Mouse (Mus musculus): ENCODE measurements at regions not wholly inside any gene's neighbourhood (a gene's known extent, or its start where the extent isn't known, plus 50 kb on each side); places are given as distances from the start of the nearest gene placed in this dataset.

DNA sequence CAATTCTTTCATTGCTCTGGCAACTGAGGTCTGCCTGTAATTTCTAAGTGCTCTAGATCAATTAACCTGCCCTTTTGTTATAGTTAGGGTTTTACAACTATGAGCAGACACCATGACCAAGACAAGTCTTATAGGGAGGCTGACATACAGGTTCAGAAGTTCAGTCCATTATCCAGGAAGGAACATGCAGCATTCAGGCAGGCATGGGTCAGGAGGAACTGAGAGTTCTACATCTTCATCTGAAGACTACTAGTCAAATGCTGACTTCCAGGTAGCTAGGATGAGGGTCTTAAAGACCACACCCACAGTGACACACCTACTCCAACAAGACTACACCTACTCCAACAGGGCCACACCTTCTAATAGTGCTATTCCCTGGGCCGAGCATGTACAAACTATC, 1352.0 kb upstream of the A1bg start:
- TF ChIP-seq GATA1 (IDR thresholded peaks at IDR 0.05; ENCODE audit: low read length), result no peak

DNA sequence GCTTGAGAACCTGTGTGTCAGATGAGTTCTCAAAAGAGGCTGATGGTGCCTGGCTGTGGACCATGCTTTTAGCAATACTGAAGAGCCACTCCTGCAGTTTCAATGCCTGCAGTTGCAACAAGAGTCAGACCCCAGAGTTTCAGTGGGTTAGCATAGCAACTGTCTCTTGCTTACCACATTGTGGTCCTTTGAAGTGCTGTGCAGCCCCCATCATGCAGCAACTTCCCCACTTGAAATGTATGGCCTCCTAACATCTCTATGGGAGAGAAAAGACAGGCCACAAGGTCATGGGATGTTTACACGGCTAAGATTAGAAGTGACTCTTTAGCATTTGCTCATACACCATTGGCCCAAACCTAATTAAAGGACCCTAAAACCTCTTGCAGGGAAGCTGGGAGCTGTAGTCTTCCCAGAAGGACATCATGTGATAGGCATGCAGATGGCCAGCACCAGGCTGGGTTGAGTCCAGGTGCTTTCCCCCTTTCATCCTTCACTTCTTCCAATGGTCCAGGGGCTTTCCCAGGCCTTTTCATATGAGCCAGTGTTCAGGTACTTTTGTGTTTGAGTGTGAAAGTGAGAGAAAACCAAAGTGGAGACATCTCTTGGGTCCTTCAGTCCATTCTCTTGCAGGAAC, 1351.2 kb upstream of the A1bg start:
- no peak for TF ChIP-seq GATA1 (IDR thresholded peaks at IDR 0.05; ENCODE audit: low read length)

DNA sequence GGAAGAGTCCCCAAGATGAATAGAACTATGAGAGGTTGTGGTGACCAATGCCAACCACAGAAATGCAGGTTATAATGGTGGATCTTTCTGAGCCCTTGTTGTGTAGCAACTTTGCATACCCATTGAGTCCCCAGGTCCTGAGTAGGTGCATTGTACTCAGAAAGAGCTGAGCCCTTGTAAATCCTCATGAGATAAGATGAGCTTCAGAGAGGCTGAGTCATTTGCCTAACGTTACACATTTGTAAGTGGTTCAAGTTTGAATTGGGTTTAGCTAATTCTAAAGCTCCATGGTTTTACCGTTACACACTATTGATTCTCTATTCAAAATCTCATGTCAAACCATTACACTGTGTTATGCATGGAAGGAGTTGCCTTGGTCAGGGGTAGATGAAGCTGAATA, 1349.9 kb upstream of the A1bg start:
- TF ChIP-seq GATA1 (IDR thresholded peaks at IDR 0.05; ENCODE audit: low read length), result no peak

DNA sequence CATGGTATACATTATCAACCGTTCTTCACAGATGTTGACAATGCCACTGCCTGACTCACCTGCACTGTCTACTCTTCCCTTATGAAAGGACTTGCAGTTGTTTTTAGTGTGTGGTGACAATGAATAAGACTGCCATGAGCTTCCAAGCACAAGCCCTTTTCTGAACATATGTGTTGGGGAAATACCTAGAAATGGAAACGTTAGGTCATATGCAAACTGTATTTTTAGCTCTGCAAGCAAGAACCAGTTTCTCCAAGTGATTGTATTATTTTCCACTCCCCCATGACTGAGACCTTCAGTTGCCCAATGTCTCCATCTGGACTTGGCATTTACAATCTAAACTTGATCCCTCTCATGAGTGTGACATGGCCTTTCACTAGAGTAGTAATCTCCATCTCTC, 1348.6 kb upstream of the A1bg start:
- TF ChIP-seq GATA1 (IDR thresholded peaks at IDR 0.05; ENCODE audit: low read length), result no peak

DNA sequence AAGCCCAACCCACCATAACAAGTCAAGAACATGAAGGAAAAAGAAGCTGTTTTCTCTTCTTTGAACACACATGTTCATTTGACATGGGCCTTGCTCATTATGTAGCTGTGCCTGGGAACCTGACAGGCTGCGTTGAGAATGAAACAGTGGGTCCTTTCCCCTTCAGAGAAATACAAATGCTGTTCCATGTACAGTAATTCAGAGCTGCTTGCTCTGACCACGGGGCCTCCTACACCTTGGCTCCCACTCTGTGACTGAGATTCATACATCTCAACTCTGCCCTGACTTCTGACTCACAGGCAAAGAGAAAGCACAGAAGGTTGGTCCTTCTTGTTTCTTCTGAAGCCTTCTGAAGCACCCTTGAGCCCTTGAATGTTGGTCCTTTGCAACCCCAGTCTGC, 1345.4 kb upstream of the A1bg start:
- TF ChIP-seq GATA1 (IDR thresholded peaks at IDR 0.05; ENCODE audit: low read length), result no peak

DNA sequence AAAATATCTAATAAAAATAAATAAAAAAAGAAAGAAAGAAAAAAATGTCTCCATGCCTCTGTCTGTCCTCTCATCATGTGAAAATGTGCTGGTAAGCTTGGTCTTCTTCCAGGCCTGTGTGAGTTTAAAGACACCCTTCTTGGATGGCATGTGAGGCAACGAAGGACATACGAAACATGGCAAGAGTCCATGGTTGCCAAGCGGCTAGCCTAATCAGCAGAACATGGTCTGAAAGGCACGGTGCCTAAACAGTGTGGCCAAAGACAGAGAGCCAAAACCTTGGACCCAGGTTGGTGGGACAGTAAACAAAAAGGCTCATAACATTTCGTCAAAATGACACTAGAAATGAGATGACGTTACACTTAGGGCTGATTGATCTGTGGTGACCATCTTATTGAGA, 1344.7 kb upstream of the A1bg start:
- no peak for TF ChIP-seq GATA1 (IDR thresholded peaks at IDR 0.05; ENCODE audit: low read length)

DNA sequence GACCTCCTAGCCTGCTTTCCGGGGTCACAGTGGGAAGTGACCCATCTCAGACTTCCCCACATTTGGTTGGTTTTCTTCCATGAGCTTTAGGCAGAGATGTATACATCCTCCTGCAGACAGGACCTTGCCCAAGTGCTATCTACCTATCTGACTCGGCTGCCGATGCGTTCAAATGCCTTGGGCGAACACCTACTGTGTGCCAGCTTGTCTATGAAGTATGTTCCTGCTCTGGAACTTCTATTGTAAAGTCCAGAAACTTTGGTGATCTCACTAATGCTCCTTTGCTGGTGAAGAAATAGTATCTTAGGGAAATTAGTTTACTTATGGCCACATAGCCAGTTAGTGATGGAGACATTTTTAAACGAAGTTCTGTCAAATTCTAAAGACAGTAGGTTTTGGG, 1343.2 kb upstream of the A1bg start:
- TF ChIP-seq GATA1 (IDR thresholded peaks at IDR 0.05; ENCODE audit: low read length), result no peak

DNA sequence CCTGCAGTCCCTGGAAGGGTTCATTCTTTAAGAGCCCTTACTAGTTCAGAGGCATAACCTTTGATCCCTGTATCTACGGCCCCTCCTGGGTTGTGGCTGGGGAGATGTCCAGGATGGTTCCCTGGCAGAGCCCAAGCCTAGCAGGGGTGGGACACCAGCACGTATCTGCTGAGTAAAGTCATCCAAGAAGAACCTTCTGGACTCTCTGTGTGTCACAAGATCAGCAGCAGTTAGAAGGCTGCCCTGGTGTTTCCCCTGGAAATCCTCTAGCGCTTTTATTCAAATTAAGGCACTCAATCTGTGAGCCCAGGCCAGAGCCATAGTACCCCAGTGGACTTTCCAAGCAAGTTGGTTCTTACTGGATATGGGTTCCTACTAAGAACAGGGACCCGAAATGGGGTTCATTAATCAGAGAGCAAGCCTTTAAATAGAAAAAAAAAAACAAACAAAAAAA, 1342.7 kb upstream of the A1bg start:
- TF ChIP-seq GATA1 (IDR thresholded peaks at IDR 0.05; ENCODE audit: low read length), result no peak

DNA sequence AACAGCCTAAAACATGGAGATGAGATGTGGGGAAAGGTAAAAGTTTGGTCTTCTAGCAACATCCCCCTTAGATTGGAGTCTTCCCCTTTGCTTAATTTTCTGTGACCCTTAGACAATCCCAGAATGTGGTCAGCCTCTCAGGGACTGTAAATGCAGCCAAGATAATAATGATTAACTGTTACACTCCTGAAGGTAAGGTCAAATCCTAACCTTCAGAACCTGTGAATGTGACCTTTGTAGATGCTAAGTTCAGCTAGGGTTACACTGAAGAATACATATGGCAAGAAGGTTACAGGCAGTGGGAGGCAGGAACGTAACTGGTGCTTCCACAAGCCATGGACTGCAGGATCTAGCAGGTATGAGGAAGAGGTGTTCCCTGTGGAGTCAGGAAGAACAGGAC, 1342.2 kb upstream of the A1bg start:
- no peak for TF ChIP-seq GATA1 (IDR thresholded peaks at IDR 0.05; ENCODE audit: low read length)

DNA sequence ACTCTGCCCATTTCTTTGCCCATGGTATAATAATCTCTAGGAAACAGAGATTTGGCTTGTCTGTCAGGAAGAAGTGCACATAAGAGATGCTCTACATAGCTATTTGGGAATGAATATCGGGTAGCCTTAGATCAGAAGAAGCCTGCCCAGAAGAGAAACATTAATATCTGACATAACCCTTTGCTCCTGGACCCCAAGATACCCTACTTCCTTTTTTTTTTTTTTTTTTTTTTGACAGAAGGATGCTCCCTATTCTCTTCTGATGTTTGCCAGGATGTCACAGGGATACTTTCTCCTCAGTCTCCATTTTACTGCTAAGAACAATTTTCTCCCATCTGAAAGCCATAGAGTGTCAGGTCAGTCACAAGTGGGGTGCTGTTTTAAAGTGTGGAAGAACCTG, 1341.4 kb upstream of the A1bg start:
- TF ChIP-seq GATA1 (IDR thresholded peaks at IDR 0.05; ENCODE audit: low read length), result no peak

DNA sequence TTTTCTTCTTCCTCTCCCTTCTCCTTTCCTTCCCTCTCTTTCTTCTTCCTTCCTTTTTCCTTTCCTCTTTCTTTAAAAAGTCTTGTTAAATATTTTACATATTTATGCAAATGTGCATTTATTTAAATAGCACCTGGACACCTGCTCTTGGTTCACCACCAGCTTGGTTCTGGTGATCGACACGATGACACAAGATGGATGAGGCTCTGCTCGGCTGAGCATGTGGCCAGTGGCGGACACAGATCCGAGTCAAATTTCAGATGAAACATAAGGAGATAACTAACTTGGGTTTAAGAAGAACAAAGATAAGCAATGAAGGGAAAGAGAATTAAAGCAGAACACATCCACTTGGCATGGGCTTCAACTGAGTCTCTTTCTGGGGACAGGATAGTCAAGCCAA, 1339.7 kb upstream of the A1bg start:
- TF ChIP-seq GATA1 (IDR thresholded peaks at IDR 0.05; ENCODE audit: low read length), result no peak

DNA sequence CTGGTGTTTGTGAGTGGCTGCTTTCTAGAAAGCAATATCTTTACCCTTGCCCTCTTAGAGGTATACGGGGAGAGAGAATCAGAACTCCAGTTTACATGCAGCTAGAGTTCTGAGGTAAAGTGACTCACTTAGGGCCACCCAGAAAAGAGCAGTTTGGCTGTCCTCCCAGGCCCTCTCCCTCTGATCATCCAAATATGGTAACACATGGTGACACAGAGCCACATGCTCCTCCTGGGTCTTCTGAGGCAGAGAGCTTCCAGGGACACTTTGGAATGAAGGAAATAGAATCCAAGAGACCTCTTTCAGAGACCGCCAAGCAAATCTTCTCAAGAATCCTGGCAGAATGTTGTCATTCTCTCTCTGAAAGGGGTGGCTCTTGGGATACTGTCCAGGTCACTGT, 1338.7 kb upstream of the A1bg start:
- TF ChIP-seq GATA1 (IDR thresholded peaks at IDR 0.05; ENCODE audit: low read length), result no peak

DNA sequence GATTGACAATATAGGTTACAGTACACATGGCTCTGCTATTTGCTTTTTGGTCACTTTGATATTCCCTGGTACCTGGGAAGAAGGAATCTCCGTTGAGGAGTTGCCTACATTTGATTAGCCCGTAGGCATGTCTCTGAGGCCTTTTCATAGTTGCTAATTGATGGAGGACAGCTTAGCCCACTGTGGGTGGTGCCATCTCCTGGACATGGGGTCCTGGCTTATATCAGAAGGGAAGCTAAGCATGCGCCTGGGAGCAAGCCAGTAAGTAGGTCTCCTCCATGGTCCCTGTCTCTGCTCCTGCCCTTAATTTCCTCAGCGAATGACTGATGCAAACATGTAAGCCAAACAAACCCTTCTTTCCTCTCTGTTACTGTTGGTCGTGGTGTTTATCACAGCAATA, 1335.8 kb upstream of the A1bg start:
- no peak for TF ChIP-seq GATA1 (IDR thresholded peaks at IDR 0.05; ENCODE audit: low read length)

DNA sequence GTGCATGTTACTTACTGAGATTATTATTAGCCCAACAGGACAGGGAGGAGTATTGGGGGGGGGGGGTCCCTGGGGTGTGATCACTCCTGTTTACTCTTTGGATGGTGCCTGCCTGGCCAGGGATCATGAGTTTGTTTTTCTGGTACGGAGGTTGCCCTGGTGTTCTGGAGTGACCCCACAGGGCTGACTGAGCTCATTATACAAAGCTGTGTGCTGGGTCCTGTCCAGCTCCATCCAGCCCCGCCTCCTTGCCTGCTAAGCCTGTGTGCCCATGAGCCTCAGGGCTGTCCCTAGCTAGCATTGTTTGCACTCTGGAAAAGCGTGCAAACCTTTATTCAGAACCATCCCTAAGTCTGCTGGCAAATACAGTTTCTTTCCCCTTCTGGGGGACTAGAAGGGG, 1335.1 kb upstream of the A1bg start:
- TF ChIP-seq GATA1 (IDR thresholded peaks at IDR 0.05; ENCODE audit: low read length), result no peak

DNA sequence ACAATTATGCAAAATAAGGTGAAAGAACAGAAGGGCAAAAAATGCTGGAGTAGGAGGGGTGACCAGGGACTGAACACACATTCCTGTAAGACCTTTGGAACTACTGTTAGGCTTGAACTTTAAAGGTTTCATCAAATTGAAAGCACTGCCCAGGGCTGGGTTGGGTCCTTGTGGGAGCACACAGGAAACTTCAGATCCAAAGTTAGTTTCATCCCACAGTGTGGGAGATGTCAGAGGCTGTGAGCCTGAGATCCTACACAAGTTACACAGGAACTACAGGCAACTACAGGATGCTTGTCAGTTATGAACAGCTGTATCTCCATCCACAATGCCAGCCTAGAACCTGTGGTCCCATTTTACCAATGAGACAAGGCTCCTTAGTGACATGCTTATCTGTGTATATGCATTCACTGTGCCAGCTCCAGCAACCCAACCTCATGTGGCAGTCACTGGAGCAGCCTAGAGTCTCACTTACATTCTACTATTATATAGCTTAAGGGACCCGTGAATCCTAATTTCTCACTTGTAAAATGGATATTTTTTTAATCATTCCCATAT, 1334.4 kb upstream of the A1bg start:
- no peak for TF ChIP-seq GATA1 (IDR thresholded peaks at IDR 0.05; ENCODE audit: low read length)

DNA sequence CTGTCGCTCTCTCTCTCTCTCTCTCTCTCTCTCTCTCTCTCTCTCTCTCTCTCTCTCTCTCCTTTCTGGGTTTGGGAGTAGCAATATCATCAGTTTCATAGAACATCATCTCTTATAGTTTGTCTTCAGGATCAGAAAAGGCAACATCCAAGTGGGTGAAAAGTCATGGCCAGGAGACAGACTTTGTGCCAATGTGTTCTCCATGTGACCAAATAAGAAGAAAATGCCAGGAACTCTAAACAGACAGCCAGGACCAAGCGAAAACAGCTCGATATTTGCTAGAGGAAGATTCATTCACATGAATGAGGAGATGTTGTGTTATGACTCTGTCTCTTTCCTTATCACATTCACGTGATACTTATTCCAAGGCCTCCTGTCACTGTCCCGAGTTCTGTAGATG, 1332.8 kb upstream of the A1bg start:
- TF ChIP-seq GATA1 (IDR thresholded peaks at IDR 0.05; ENCODE audit: low read length), result no peak

DNA sequence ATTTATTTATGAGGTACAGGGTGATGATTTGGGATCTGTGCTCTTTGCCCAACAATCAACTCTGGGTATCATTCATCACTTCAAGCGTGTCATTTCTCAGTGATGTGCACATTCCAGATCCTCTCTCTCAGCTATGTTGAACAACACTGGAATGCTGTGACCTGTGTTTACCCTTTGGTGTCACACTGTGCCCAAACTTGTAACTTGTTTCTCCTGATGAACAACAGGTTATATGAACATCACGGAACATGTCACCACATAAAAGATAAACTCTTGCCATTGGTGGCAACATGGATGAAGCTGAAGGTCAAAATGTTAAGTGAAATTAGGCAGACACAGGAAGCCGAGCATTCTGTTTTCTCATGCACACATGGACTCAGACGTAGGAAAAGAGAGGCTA, 1330.9 kb upstream of the A1bg start:
- no peak for TF ChIP-seq GATA1 (IDR thresholded peaks at IDR 0.05; ENCODE audit: low read length)

DNA sequence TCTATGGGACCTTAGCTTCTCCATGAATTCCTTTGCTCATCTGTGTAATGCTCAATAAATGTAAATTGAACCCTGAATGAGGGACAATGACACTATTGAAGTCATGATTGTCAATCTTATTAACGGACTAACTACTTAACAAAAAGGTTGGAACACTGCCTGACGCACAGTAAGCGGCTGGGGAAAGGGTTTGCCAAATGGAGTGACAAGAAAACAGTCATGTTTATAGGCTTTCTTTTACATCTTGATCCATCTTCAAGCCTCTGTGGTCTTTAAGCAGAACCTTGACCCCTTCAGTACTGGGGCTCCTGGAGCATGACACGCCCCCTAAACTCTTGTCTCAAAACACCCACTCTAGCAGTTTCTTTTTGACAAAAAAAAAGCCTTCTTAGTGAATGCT, 1326.6 kb upstream of the A1bg start:
- TF ChIP-seq GATA1 (IDR thresholded peaks at IDR 0.05; ENCODE audit: low read length), result no peak
